8 mouse cellular contexts compared by ENCODE assay signal in genomic region chr7:25238829-25239623, GRCm38 (mm10). TPM values are rescaled to one million over a fixed set of nuclear protein-coding genes. Genes with fewer than 3 reads are reported as not detected.
DNase-seq lines count a peak whose midpoint lies in the region; ATAC-seq lines count a peak whose summit lies in the region.

No protein-coding gene starts in this region.

- no peaks in the 10 kb centered on the region for H3K9me3 ChIP-seq in embryonic facial prominence, embryonic 12.5 days

- H3K4me2 ChIP-seq in embryonic facial prominence, embryonic 12.5 days (replicated peaks), result peak overlapping the region; percentile 74

- H3K4me3 ChIP-seq in embryonic facial prominence, embryonic 12.5 days, result peak overlapping the region; percentile 97

- peaks cover 21% of the 10 kb centered on the region for H3K4me1 ChIP-seq in embryonic facial prominence, embryonic 12.5 days

- peak overlapping the region; percentile 80 for H3K27ac ChIP-seq in embryonic facial prominence, embryonic 12.5 days

- H3K36me3 ChIP-seq in embryonic facial prominence, embryonic 12.5 days, result peaks cover 31% of the 10 kb centered on the region

- WGBS in embryonic facial prominence, embryonic 12.5 days, result 4% methylated on average over 30 of the region's 30 CpGs

- DNase-seq in A20 (ENCODE audit: low read depth, low spot score) (peak; percentile 92), liver (peak; percentile 89)
- peak; percentile 90 for DNase-seq in adrenal gland, postnatal 14 days
- DNase-seq in heart, adult 11 months, result peak; percentile 99
- peak; percentile 83 for DNase-seq in kidney, adult 18-20 months
- peak; percentile 72 to 76 for DNase-seq in monocyte, adult 2 months (ENCODE audit: low read depth in 1 of 2, low spot score in 2 of 2)
- peak; percentile 83 to 89 for DNase-seq in spleen, postnatal 4 days (ENCODE audit: low spot score in 2 of 2)

- peak; percentile 54 for ATAC-seq in embryonic facial prominence, embryonic 12.5 days (ENCODE audit: insufficient number of reproducible peaks, insufficient read depth, low FRiP score, low TSS enrichment)

- H3K27me3 ChIP-seq in embryonic facial prominence, embryonic 12.5 days, result no peaks in the 10 kb centered on the region

- 0 out of 2 replicates have a peak overlapping the region, but pooled peaks have one; percentile 27 for H3K9ac ChIP-seq in embryonic facial prominence, embryonic 12.5 days

RNA-seq across cellular contexts. Expression of gene Gsk3a, which starts 1.4 kb away (rescaled TPM):
- total RNA-seq in adrenal gland, postnatal 14 days (2021), result 96.8 and 104 TPM in 2 replicates
- polyA plus RNA-seq in embryonic facial prominence, embryonic 12.5 days (2016; fragmentation: Nextera tagmentation; extraction: Ambion mirVana), result 15.9 and 17.4 TPM in 2 replicates

RNA-seq across cellular contexts. Expression of gene Erf, which starts 11.5 kb away (rescaled TPM):
- 29.7 and 34.4 TPM in 2 replicates for total RNA-seq in adrenal gland, postnatal 14 days (2021)
- 20.0 and 20.8 TPM in 2 replicates for polyA plus RNA-seq in embryonic facial prominence, embryonic 12.5 days (2016; fragmentation: Nextera tagmentation; extraction: Ambion mirVana)

RNA-seq across cellular contexts. Expression of gene Zfp526, which starts 17.8 kb away (rescaled TPM):
- total RNA-seq in adrenal gland, postnatal 14 days (2021), result 9.0 and 11.6 TPM in 2 replicates
- polyA plus RNA-seq in embryonic facial prominence, embryonic 12.5 days (2016; fragmentation: Nextera tagmentation; extraction: Ambion mirVana), result 2.9 and 3.0 TPM in 2 replicates

RNA-seq across cellular contexts. Expression of gene Dedd2, which starts 18.6 kb away (rescaled TPM):
- total RNA-seq in adrenal gland, postnatal 14 days (2021), result 17.4 and 17.9 TPM in 2 replicates
- 13.7 and 14.9 TPM in 2 replicates for polyA plus RNA-seq in embryonic facial prominence, embryonic 12.5 days (2016; fragmentation: Nextera tagmentation; extraction: Ambion mirVana)

RNA-seq across cellular contexts. Expression of gene Cic, which starts 28.5 kb away (rescaled TPM):
- 115 and 127 TPM in 2 replicates for total RNA-seq in adrenal gland, postnatal 14 days (2021)
- 45.7 and 47.0 TPM in 2 replicates for polyA plus RNA-seq in embryonic facial prominence, embryonic 12.5 days (2016; fragmentation: Nextera tagmentation; extraction: Ambion mirVana)

Comparison
In these comparisons a context has a peak if more than half of its experiments do, and no peak if none do; other contexts are left out.
1. Peak in every context shown above with its lines: DNase-seq, ATAC-seq, H3K4me3 ChIP-seq and H3K27ac ChIP-seq.